Mouse (Mus musculus) MEL (cell line): ENCODE data around the gene Usp3.

Source experiments
- CTCF ChIP-seq, 3 experiments: IDR thresholded peaks in 2 of 3; conservative IDR thresholded peaks in 1 of 3; 2 replicates each; pipeline ENCODE4 v1.5.1; 2011 to 2012; ENCODE audit warnings: low read length in 3 of 3, low read depth in 2 of 3, mild to moderate bottlenecking in 2 of 3, improper control_type of control experiment in 1 of 3, inconsistent platforms in 1 of 3, mixed read lengths in 1 of 3, moderate library complexity in 1 of 3; ENCODE audit not compliant: control insufficient read depth in 1 of 3, insufficient read depth in 1 of 3, poor library complexity in 1 of 3, severe bottlenecking in 1 of 3
- ELF1 ChIP-seq: IDR thresholded peaks from 2 replicates; pipeline ENCODE4 v1.6.1; 2014; ENCODE audit warnings: low read depth, mild to moderate bottlenecking, inconsistent platforms, low read length, improper control_type of control experiment, moderate library complexity
- EP300 ChIP-seq, 2 experiments: IDR thresholded peaks; 2 replicates each; pipeline ENCODE4 v1.6.1; 2011; ENCODE audit warnings: improper control_type of control experiment in 2 of 2, low read length in 2 of 2, low read depth in 1 of 2, mild to moderate bottlenecking in 1 of 2
- GABPA ChIP-seq: IDR thresholded peaks from 2 replicates; pipeline ENCODE4 v1.6.1; 2012; ENCODE audit warnings: low read depth, mild to moderate bottlenecking, inconsistent platforms, low read length, improper control_type of control experiment, moderate library complexity
- HCFC1 ChIP-seq: IDR thresholded peaks from 2 replicates; pipeline ENCODE4 v1.6.1; 2012; ENCODE audit warnings: low read depth, mild to moderate bottlenecking, inconsistent platforms, low read length, improper control_type of control experiment, moderate library complexity
- JUND ChIP-seq: IDR thresholded peaks from 2 replicates; pipeline ENCODE4 v1.6.1; 2011; ENCODE audit warnings: low read depth, mild to moderate bottlenecking, improper control_type of control experiment, low read length
- MAZ ChIP-seq: IDR thresholded peaks from 2 replicates; pipeline ENCODE4 v1.6.1; 2012; ENCODE audit warnings: low read depth, mild to moderate bottlenecking, inconsistent platforms, low read length, improper control_type of control experiment
- MEF2A ChIP-seq: IDR thresholded peaks from 2 replicates; pipeline ENCODE4 v1.6.1; 2014; ENCODE audit warnings: low read depth, mild to moderate bottlenecking, inconsistent platforms, low read length, improper control_type of control experiment; ENCODE audit not compliant: poor library complexity, insufficient replicate concordance, severe bottlenecking; ENCODE audit errors: extremely low read depth
- NELFE ChIP-seq: IDR thresholded peaks from 2 replicates; pipeline ENCODE4 v1.6.1; 2011; ENCODE audit warnings: low read depth, low read length, improper control_type of control experiment
- POLR2A ChIP-seq, 2 experiments: IDR thresholded peaks; 2 replicates each; pipeline ENCODE4 v1.6.1; 2011 to 2012; ENCODE audit warnings: low read length in 2 of 2, mild to moderate bottlenecking in 2 of 2, control low read depth in 1 of 2, improper control_type of control experiment in 1 of 2, low read depth in 1 of 2, moderate library complexity in 1 of 2; ENCODE audit not compliant: control insufficient read depth in 1 of 2, insufficient read depth in 1 of 2, poor library complexity in 1 of 2
- TAL1 ChIP-seq: IDR thresholded peaks from 2 replicates; pipeline ENCODE4 v1.6.1; 2012; ENCODE audit warnings: mild to moderate bottlenecking, inconsistent platforms, low read length, moderate library complexity, mixed read lengths
- TBP ChIP-seq: IDR thresholded peaks from 2 replicates; pipeline ENCODE4 v1.8.0; 2011; ENCODE audit warnings: low read depth, low read length, improper control_type of control experiment
- UBTF ChIP-seq: IDR thresholded peaks from 2 replicates; pipeline ENCODE4 v1.6.1; 2012; ENCODE audit warnings: low read depth, mild to moderate bottlenecking, inconsistent platforms, low read length, improper control_type of control experiment, moderate library complexity, borderline replicate concordance; ENCODE audit not compliant: insufficient read depth
- USF1 ChIP-seq: IDR thresholded peaks from 2 replicates; pipeline ENCODE4 v1.6.1; 2014; ENCODE audit warnings: low read depth, mild to moderate bottlenecking, inconsistent platforms, low read length, improper control_type of control experiment, moderate library complexity

- TF ChIP-seq CTCF (IDR thresholded peaks at IDR 0.05 in 2 of 3, conservative IDR thresholded peaks at IDR 0.05 in 1 of 3; ENCODE audit: control insufficient read depth in 1 of 3, insufficient read depth in 1 of 3, low read depth in 2 of 3, low read length in 3 of 3, poor library complexity in 1 of 3, severe bottlenecking in 1 of 3), result no peak
- TF ChIP-seq GABPA, result no peak
- TF ChIP-seq MAZ, result no peak
- no peak for TF ChIP-seq MEF2A
- no peak for TF ChIP-seq TAL1
- TF ChIP-seq HCFC1, result no peak
- TF ChIP-seq EP300 (IDR thresholded peaks at IDR 0.05; ENCODE audit: low read depth in 1 of 2, low read length in 2 of 2), result no peak
- TF ChIP-seq TBP, result no peak
- TF ChIP-seq NELFE, result no peak
- no peak for TF ChIP-seq POLR2A (IDR thresholded peaks at IDR 0.05; ENCODE audit: control insufficient read depth in 1 of 2, insufficient read depth in 1 of 2, low read depth in 1 of 2, low read length in 2 of 2, poor library complexity in 1 of 2)
- no peak for TF ChIP-seq JUND
- no peak for TF ChIP-seq USF1
- TF ChIP-seq UBTF, result no peak
- no peak for TF ChIP-seq ELF1
These were observed 82.0 kb downstream of the Usp3 start for GRCm38 (mm10) chr9:66510944-66511343.
